Mouse (Mus musculus) hindbrain, embryonic 12.5 days (tissue): ENCODE measurements at regions not wholly inside any gene's neighbourhood (a gene's known extent, or its start where the extent isn't known, plus 50 kb on each side); places are given as distances from the start of the nearest gene placed in this dataset.

Source experiments
- ATAC-seq: fragments of 200-750 bp; cut with Nextera tagmentation; 2 replicates; pipeline ENCODE4 v1.8.0; 2017; ENCODE audit warnings: moderate TSS enrichment; ENCODE audit not compliant: low FRiP score
- H3K27ac ChIP-seq: fragments of 300-500 bp; sonication (generic); 2 replicates; pipeline ENCODE4 v1.5.1; 2016; ENCODE audit warnings: mild to moderate bottlenecking
- H3K27me3 ChIP-seq: fragments of 300-500 bp; sonication (generic); 2 replicates; pipeline ENCODE4 v1.6.1; 2016; ENCODE audit warnings: mild to moderate bottlenecking
- H3K36me3 ChIP-seq: fragments of 300-500 bp; sonication (generic); 2 replicates; pipeline ENCODE4 v1.6.1; 2016; ENCODE audit warnings: mild to moderate bottlenecking
- H3K4me1 ChIP-seq: fragments of 300-500 bp; sonication (generic); 2 replicates; pipeline ENCODE4 v1.6.1; 2016
- H3K4me2 ChIP-seq: fragments of 300-500 bp; sonication (generic); replicated peaks from 2 replicates; pipeline ENCODE4 v1.6.1; 2016; ENCODE audit warnings: mild to moderate bottlenecking
- H3K4me3 ChIP-seq: fragments of 300-500 bp; sonication (generic); 2 replicates; pipeline ENCODE4 v1.5.1; 2016; ENCODE audit warnings: mild to moderate bottlenecking
- H3K9ac ChIP-seq: fragments of 300-500 bp; sonication (generic); 2 replicates; pipeline ENCODE4 v1.6.1; 2016; ENCODE audit warnings: mild to moderate bottlenecking, moderate library complexity
- H3K9me3 ChIP-seq: fragments of 300-500 bp; sonication (generic); replicated peaks from 2 replicates; pipeline ENCODE4 v1.6.1; 2016; ENCODE audit warnings: mild to moderate bottlenecking
- WGBS: fragments of 180-500 bp; shearing (Covaris S2); methylation state at CpG from one replicate; pipeline ENCODE4 v1.1.7; 2016; 5-methylcytosine and 5-hydroxymethylcytosine counted together

DNA sequence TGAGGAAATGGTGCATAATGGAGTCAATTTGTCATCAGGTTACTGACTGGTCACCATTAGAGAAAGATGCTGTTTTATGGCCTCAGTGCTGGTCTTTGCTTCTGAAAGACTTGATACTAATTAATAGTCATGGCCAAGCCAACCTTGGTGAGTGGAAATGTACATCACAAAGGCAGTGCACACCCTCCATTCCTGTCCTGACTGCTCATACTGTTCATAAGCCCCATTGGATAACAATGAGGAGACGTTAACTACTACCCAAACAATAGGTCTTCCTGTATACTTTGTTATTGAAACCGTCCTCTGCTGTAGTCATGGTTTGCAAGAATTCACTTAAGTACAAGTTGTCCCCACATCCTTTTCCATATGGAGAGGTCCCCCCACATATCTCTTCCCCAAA, 605.8 kb upstream of the Slc35b3 start:
- WGBS = 80% methylated on average over 2 of the region's 2 CpGs
- Histone ChIP-seq H3K4me2 (no peak overlapping the region), H3K27ac (no peak overlapping the region), H3K4me3 (no peak overlapping the region), H3K27me3 (no peaks in the 10 kb centered on the region), H3K36me3 (no peaks in the 10 kb centered on the region), H3K9me3 (no peaks in the 10 kb centered on the region), H3K4me1 (no peaks in the 10 kb centered on the region), H3K9ac (no peak overlapping the region)
- no peak for ATAC-seq

DNA sequence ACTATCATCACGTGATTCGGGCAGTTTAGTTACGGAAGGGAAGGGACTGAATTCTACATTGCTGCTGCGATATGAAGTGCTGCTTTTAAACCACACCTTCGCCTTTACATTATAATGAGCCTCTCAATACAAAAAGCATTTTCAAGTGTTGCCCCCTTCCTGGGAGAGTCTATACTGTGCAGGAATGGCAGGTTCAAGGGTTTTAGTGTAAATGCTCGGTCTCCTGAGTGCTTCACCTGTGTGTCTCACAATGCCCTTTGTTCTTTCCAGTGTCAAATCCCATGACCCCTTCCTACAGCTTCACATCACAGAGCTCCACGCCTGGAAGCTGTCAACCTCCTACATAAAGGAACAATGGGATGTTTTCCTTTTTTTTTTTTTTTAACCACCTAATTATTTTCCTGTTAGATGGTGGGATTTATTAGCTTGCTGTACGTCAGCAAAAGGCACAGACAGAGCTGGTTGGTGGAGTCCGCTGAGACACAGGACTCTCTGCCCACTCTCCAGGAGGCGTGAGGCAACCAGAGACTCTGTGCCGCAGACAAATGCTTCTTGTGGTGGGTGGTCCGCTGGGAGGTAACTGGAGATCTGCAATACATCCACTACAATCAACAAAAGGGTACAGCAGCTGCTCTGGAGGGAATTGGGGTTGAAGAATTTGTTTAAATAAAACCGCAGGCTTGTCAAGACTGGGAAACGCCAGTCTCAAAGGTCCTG, 577.2 kb upstream of the Slc35b3 start:
- Histone ChIP-seq H3K4me1 (peaks cover 7% of the 10 kb centered on the region; the same call in 1 of the 2 replicates), H3K27ac (peak overlapping the region; percentile 42; the same call in 1 of the 2 replicates), H3K4me3 (no peak overlapping the region), H3K4me2 (peak overlapping the region; percentile 28), H3K27me3 (peaks cover 37% of the 10 kb centered on the region), H3K9ac (no peak overlapping the region), H3K9me3 (no peaks in the 10 kb centered on the region), H3K36me3 (no peaks in the 10 kb centered on the region)
- WGBS = 31% methylated on average over 14 of the region's 14 CpGs
- ATAC-seq = peak; percentile 61; the same call in 1 of the 2 replicates

DNA sequence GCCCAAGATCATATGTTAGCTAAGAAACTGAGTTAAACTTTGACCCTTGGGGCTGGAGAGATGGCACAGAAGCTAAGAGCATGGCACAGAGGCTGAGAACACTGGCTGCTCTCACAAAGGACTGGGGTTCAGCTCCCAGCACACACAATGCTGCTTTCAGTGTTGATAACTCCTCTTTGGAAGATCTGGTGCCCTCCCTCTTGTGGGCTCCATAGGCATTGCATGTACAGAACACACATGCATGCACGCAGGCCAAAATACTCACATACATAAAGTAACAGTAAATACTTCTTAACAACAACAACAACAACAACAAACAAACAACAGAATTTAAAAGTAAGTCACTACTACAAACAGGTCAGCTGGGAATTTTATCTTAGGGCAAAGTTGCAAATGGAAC, 565.8 kb upstream of the Slc35b3 start:
- no peak overlapping the region for H3K4me3 ChIP-seq
- H3K27me3 ChIP-seq = peaks cover 59% of the 10 kb centered on the region
- H3K9me3 ChIP-seq = 0 out of 2 replicates have a peak, but pooled peaks cover 2% of the 10 kb centered on the region
- H3K4me1 ChIP-seq = no peaks in the 10 kb centered on the region
- H3K4me2 ChIP-seq = no peak overlapping the region
- 87% methylated on average over 1 of the region's 1 CpGs for WGBS
- H3K27ac ChIP-seq = no peak overlapping the region
- H3K9ac ChIP-seq = no peak overlapping the region
- no peaks in the 10 kb centered on the region for H3K36me3 ChIP-seq
- ATAC-seq = no peak

DNA sequence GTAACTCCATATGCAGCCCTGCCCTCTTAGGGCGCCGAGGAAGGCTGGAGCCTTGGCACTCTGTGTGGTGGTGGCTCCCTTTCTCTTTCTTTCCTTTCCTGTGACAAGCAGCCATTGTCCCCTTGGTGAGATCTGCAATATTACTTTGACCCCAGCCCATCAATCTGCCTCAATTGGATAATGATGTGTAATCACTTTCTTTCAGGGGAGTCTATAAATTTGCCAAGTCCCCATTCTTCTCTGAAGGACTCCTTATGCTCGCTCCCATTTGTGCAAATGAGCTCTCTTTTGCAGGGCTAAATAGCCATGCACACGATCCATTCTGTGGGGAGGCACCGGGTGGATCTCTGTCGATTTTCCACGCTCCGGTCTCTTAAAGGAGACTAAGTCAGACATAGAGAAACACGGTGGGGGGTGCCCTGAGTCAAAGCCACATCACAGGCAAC, 563.2 kb upstream of the Slc35b3 start:
- no peak overlapping the region for H3K27ac ChIP-seq
- H3K36me3 ChIP-seq = no peaks in the 10 kb centered on the region
- 22% methylated on average over 9 of the region's 9 CpGs for WGBS
- H3K4me1 ChIP-seq = no peaks in the 10 kb centered on the region
- no peak overlapping the region for H3K9ac ChIP-seq
- peaks cover 60% of the 10 kb centered on the region for H3K27me3 ChIP-seq
- peak overlapping the region; percentile 24 for H3K4me2 ChIP-seq
- ATAC-seq = peak; percentile 95
- H3K4me3 ChIP-seq = no peak overlapping the region
- H3K9me3 ChIP-seq = 0 out of 2 replicates have a peak, but pooled peaks cover 2% of the 10 kb centered on the region

DNA sequence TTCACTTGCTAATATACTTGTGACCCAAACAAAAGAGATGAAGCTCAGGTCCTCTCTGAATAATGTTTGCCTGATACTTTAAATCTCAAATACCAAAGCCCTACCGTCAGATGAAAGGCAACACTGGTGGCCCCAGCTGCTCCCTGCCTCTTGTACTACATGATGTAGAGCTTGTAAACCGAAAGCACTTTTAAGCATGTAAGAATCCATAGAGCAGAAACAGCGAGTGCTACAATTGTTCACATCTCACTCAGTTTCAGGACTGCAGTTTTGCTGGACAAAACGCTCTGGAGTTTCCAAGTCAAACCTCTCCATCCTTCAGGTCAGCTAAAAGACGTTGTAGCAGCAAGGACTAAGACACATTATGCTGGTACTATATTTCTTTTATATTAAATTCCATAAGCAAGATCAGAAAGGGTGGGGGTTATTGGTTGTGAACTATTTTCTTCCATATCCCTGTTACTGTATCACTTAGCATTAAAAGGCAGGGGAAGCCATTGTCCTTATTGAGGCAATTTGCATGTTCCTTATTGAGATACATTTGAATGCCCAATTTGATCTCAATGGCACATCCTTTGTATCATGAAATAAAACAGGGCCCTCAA, 562.7 kb upstream of the Slc35b3 start:
- peak; percentile 23; the same call in 1 of the 2 replicates for ATAC-seq
- Histone ChIP-seq H3K27ac (no peak overlapping the region), H3K36me3 (no peaks in the 10 kb centered on the region), H3K9ac (no peak overlapping the region), H3K9me3 (0 out of 2 replicates have a peak, but pooled peaks cover 2% of the 10 kb centered on the region), H3K4me2 (0 out of 2 replicates have a peak overlapping the region, but pooled peaks have one; percentile 24), H3K27me3 (peaks cover 60% of the 10 kb centered on the region), H3K4me3 (no peak overlapping the region), H3K4me1 (no peaks in the 10 kb centered on the region)
- 21% methylated on average over 5 of the region's 5 CpGs for WGBS

DNA sequence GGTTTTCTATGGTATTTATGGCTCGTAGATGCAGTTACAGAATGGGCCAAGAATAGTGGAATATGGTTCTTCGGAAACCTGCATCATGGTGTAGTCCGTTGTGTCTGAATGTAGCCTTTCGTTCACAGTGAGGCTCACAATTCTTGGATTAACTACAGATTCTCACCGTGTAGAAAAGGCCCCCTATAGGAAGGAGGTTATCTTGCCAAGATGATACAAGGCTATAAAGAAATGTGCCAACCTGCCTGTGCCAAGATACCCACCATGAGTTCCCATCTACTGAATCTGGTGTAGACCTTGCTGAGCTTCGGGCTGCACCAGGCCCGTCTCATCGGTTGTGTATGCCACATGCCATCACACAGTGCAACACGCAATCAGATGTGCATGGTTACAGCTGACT, 560.2 kb upstream of the Slc35b3 start:
- Histone ChIP-seq H3K9ac (no peak overlapping the region), H3K27ac (no peak overlapping the region), H3K4me1 (no peaks in the 10 kb centered on the region), H3K4me3 (no peak overlapping the region), H3K36me3 (no peaks in the 10 kb centered on the region), H3K9me3 (no peaks in the 10 kb centered on the region), H3K27me3 (peaks cover 56% of the 10 kb centered on the region), H3K4me2 (no peak overlapping the region)
- WGBS = 95% methylated on average over 9 of the region's 9 CpGs
- no peak for ATAC-seq

DNA sequence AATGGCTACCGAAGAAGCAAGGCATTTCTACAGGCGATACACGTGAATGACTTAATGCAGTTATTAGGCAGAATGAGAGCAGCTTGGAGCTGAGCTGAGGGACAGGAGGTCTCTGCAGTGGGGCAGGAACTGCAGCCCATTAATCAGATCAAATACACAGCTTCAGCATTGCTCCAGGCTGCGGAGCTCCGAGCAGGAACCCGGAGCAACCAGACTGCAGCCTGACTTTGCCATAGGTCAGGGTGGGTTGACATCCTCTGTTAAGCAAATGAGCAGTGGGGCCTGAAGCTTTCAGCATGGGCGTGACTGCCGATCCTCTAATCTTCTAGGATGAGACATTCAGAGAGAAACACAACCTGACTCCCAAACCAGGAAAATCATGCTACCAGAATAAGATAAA, 555.4 kb upstream of the Slc35b3 start:
- 48% methylated on average over 8 of the region's 8 CpGs for WGBS
- Histone ChIP-seq H3K27ac (no peak overlapping the region), H3K4me2 (no peak overlapping the region), H3K36me3 (no peaks in the 10 kb centered on the region), H3K4me1 (no peaks in the 10 kb centered on the region), H3K27me3 (peaks cover 44% of the 10 kb centered on the region), H3K4me3 (no peak overlapping the region), H3K9ac (no peak overlapping the region), H3K9me3 (no peaks in the 10 kb centered on the region)
- no peak for ATAC-seq

DNA sequence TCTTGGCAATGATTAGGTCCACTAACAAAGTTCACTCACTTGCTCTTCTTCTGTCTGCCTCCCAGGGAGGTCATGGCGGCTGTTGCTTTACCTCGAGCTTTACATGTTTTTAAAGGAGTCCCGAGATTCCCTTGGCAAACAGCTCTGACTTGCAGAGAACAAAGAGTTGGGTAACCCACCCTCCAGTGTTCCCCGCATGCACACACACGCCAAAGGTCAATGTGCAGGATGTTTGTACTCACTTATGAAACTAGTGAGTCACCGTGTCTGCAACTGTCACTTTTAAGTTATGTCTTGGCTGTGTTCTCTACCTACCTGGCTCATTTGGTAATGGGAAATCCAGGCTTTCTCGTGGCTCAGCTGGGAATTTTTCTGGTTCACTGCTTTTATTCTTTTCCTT, 529.1 kb upstream of the Slc35b3 start:
- Histone ChIP-seq H3K4me3 (no peak overlapping the region), H3K4me2 (no peak overlapping the region), H3K9ac (no peak overlapping the region), H3K9me3 (no peaks in the 10 kb centered on the region), H3K36me3 (no peaks in the 10 kb centered on the region), H3K27me3 (no peaks in the 10 kb centered on the region), H3K4me1 (no peaks in the 10 kb centered on the region), H3K27ac (no peak overlapping the region)
- no peak for ATAC-seq
- WGBS = 73% methylated on average over 7 of the region's 7 CpGs

DNA sequence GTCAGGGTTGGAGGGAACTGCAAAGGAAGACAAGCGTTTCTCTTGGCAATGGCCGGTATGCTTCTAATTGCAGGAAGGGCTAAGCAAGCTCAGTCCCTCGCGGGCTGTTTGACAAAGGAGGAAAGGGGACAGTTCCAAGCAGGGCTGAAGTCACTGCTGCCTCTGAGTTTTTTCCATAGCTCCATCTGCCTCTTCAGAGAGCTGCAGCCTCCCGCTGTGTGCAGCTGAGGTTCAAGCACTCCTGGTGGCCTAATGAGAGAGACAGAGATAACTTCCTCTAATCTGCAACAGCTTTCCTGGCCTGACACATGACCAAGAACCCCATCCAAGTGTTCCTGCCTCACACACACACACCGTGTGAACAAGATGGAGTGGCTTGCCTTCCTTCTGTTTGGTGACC, 511.9 kb upstream of the Slc35b3 start:
- no peak for ATAC-seq
- no peaks in the 10 kb centered on the region for H3K9me3 ChIP-seq
- H3K4me2 ChIP-seq = no peak overlapping the region
- H3K27ac ChIP-seq = no peak overlapping the region
- H3K36me3 ChIP-seq = no peaks in the 10 kb centered on the region
- no peak overlapping the region for H3K4me3 ChIP-seq
- H3K27me3 ChIP-seq = no peaks in the 10 kb centered on the region
- no peaks in the 10 kb centered on the region for H3K4me1 ChIP-seq
- H3K9ac ChIP-seq = no peak overlapping the region
- 58% methylated on average over 6 of the region's 6 CpGs for WGBS

DNA sequence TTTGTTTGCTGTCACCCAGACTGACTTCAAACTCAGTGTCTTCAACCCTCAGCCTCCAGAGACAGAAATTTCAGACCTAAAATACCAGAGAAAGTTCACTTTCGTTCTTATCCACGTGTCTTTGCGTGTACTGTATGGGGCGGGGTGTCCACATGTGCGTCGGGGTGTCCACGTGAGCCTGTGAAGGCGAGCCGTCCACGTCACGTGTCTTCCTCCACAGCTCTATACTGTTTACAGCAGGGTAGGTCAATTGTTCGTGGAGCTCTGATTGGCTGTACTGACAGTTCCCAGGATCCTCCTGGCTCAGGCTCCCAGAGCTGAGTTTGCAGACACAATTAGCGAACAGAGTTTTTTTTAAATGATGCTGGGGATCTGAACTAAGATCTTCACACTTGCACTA, 481.1 kb upstream of the Slc35b3 start:
- H3K4me3 ChIP-seq = no peak overlapping the region
- H3K9ac ChIP-seq = no peak overlapping the region
- no peaks in the 10 kb centered on the region for H3K9me3 ChIP-seq
- no peaks in the 10 kb centered on the region for H3K4me1 ChIP-seq
- no peak overlapping the region for H3K27ac ChIP-seq
- 94% methylated on average over 13 of the region's 13 CpGs for WGBS
- H3K27me3 ChIP-seq = peaks cover 10% of the 10 kb centered on the region
- no peak for ATAC-seq
- H3K36me3 ChIP-seq = no peaks in the 10 kb centered on the region
- no peak overlapping the region for H3K4me2 ChIP-seq

DNA sequence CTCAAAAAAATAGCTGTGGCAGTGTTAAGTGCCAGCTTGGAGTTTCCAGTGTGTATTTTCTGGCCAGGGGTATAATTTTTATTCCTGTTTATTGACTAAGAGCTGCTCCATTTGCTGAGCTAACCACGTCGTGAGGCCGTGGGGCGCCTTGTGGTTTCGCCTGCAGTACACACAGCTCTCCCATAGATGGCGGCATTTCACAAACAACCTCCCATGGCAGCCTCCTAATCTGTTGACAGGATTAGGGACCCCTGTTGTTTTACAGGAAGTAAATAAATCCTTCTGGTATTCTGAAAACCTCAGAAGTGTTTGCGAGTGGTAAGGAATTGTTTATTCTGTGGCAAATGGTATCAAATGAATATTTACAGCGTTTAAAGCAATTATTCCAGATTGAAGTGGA, 480.2 kb upstream of the Slc35b3 start:
- Histone ChIP-seq H3K9ac (no peak overlapping the region), H3K27me3 (peaks cover 6% of the 10 kb centered on the region; the same call in 1 of the 2 replicates), H3K36me3 (no peaks in the 10 kb centered on the region), H3K27ac (no peak overlapping the region), H3K4me1 (no peaks in the 10 kb centered on the region), H3K4me3 (no peak overlapping the region), H3K9me3 (no peaks in the 10 kb centered on the region), H3K4me2 (no peak overlapping the region)
- ATAC-seq = 0 out of 2 replicates have a peak, but pooled peaks have one; percentile 19
- WGBS = 29% methylated on average over 8 of the region's 8 CpGs

DNA sequence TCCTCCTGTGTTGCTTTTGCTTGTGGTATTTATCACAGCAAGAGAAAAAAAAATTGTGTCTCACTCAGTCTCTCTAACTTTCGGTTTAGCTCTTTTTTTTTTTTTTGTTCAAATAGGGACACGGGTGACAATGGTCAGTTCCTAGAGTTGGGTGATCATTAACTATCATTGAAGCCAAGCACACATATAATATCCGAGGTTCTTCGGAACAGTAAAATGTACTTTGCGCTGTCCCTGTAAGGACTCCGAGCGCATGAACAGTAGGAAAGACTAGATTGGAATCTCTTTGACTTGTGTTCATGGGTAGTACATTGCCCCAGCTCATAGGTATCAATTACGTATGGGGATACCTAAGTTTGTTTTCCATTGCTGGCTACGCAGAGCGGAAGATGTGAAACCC, 479.7 kb upstream of the Slc35b3 start:
- H3K9ac ChIP-seq = no peak overlapping the region
- no peaks in the 10 kb centered on the region for H3K36me3 ChIP-seq
- no peak overlapping the region for H3K4me3 ChIP-seq
- WGBS = 91% methylated on average over 10 of the region's 10 CpGs
- H3K9me3 ChIP-seq = no peaks in the 10 kb centered on the region
- ATAC-seq = no peak
- H3K27ac ChIP-seq = no peak overlapping the region
- no peaks in the 10 kb centered on the region for H3K4me1 ChIP-seq
- peaks cover 6% of the 10 kb centered on the region; the same call in 1 of the 2 replicates for H3K27me3 ChIP-seq
- H3K4me2 ChIP-seq = no peak overlapping the region

DNA sequence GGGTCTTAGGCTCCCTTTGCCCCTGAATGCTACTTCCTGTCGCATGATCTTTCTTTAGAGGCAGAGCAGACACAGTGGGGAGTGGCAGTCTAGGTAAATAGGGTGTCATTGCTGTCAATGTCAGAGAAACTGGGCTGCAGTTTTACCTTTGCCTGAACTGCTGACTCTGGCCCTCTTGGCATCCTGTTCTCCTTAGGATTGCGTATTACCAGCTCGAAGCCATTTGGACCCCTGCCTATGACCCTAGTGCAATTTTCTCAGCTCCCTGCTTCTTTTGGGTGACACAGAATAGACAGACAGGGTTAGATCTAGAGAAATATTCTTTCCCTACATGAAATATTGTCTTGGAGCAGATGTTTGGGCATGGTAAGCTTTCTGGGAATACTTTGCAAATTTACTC, 467.3 kb upstream of the Slc35b3 start:
- Histone ChIP-seq H3K9ac (no peak overlapping the region), H3K27me3 (no peaks in the 10 kb centered on the region), H3K4me2 (no peak overlapping the region), H3K9me3 (no peaks in the 10 kb centered on the region), H3K4me1 (no peaks in the 10 kb centered on the region), H3K4me3 (no peak overlapping the region), H3K27ac (no peak overlapping the region), H3K36me3 (no peaks in the 10 kb centered on the region)
- 79% methylated on average over 3 of the region's 3 CpGs for WGBS
- ATAC-seq = no peak
